Mouse (Mus musculus): Measurements from ENCODE around the gene Ces4a.

- TF ChIP-seq POLR2A (IDR thresholded peaks at IDR 0.05; ENCODE audit: insufficient read depth, low read length): no peak
- no peak for TF ChIP-seq EP300 (IDR thresholded peaks at IDR 0.05; ENCODE audit: insufficient read depth, low read depth, low read length)
Measured at GRCm38 (mm10) chr8:105093992-105094391, 37.6 kb upstream of the Ces4a start.

All from ES-Bruce4 (cell line).